Mouse (Mus musculus) fat pad, adult 2 months (tissue): ENCODE results near the gene Ier2.

Experiments
- DNase-seq: peaks from one replicate; pipeline ENCODE4 v3.0.0-alpha.2; 2011; ENCODE audit warnings: low read depth, low spot score; ENCODE audit errors: extremely low read depth

Gene Ier2

GRCm38 (mm10) chr8:84662581-84663065 lies at the start of gene Ier2:
Gene Ier2, minus strand, starts transcription at chr8:84662852.
- DNase-seq = no peak

- DNase-seq = no peak
These were observed 49.5 kb upstream of the Ier2 start for GRCm38 (mm10) chr8:84711933-84712758.

GRCm38 (mm10) chr8:84711312-84711711 lies 48.7 kb upstream of the Ier2 start:
- DNase-seq = no peak

GRCm38 (mm10) chr8:84709931-84710330 lies 47.3 kb upstream of the Ier2 start:
- DNase-seq = no peak

- DNase-seq = no peak
These were observed 46.3 kb upstream of the Ier2 start for GRCm38 (mm10) chr8:84708774-84709475.

- DNase-seq = no peak
These were observed 45.5 kb upstream of the Ier2 start for GRCm38 (mm10) chr8:84708071-84708541.

- DNase-seq = no peak
These were observed 44.7 kb upstream of the Ier2 start for GRCm38 (mm10) chr8:84707267-84707883.

GRCm38 (mm10) chr8:84706610-84707266 lies 44.1 kb upstream of the Ier2 start:
- DNase-seq = no peak

GRCm38 (mm10) chr8:84705960-84706359 lies 43.3 kb upstream of the Ier2 start:
- DNase-seq = no peak

- DNase-seq = no peak
These were observed 42.5 kb upstream of the Ier2 start for GRCm38 (mm10) chr8:84704867-84705831.

- no peak for DNase-seq
These were observed 41.7 kb upstream of the Ier2 start for GRCm38 (mm10) chr8:84704356-84704755.

GRCm38 (mm10) chr8:84703466-84704249 lies 41.0 kb upstream of the Ier2 start:
- DNase-seq = no peak

- DNase-seq = no peak
These were observed 40.4 kb upstream of the Ier2 start for GRCm38 (mm10) chr8:84702963-84703465.

- DNase-seq = no peak
These were observed 39.9 kb upstream of the Ier2 start for GRCm38 (mm10) chr8:84702561-84702960.

GRCm38 (mm10) chr8:84700941-84701911 lies 38.6 kb upstream of the Ier2 start, which contains the start of gene Lyl1:
Gene Lyl1, plus strand, starts transcription at chr8:84701457.
- no peak for DNase-seq

- no peak for DNase-seq
These were observed 37.9 kb upstream of the Ier2 start for GRCm38 (mm10) chr8:84700526-84700925.

- DNase-seq = no peak
These were observed 37.2 kb upstream of the Ier2 start for GRCm38 (mm10) chr8:84699861-84700322.
